Mouse (Mus musculus): ENCODE data around the gene AI467606.

DNA sequence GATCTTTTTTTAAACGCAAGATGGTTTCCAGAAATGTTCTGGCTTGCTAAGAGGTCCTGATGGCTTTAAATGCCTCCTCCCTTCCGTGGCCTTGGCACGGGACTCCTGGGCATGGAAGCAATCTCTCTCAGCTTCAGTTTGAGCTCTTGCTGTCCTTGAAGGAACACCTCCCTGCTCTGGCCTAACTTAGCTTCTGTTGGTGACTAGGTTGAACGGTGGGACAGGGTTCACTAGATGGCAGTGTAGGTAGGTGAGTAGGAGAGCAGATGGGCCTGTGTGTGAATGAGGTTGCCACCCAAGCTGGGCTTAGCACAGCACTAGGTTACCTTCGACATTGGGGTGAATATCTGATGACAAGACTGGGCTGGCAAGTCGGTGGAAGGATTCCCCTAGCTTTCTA, 12.8 kb downstream of the AI467606 start:
- no peak for TF ChIP-seq CTCF (IDR thresholded peaks at IDR 0.05; ENCODE audit: extremely low read depth, insufficient read depth, low read length)
- no peak for TF ChIP-seq POLR2A (IDR thresholded peaks at IDR 0.05; ENCODE audit: extremely low read depth, insufficient read depth, low read length)

Measured in cortical plate, adult 2 months (tissue).